Mouse (Mus musculus) thymus, adult 2 months (tissue): ENCODE results near the gene Cdk14.

Source experiments
- CTCF ChIP-seq: fragments of 200-500 bp; IDR thresholded peaks from 2 replicates; pipeline ENCODE4 v1.5.1; 2012; ENCODE audit warnings: mild to moderate bottlenecking, control low read depth, low read length, moderate library complexity, borderline replicate concordance; ENCODE audit not compliant: control insufficient read depth, poor library complexity, insufficient read depth; ENCODE audit errors: extremely low read depth
- POLR2A ChIP-seq: fragments of 200-500 bp; IDR thresholded peaks from 2 replicates; pipeline ENCODE4 v1.6.1; 2012; ENCODE audit warnings: mild to moderate bottlenecking, low read length, control low read depth, moderate library complexity; ENCODE audit not compliant: control insufficient read depth, poor library complexity, insufficient read depth; ENCODE audit errors: extremely low read depth

- TF ChIP-seq CTCF (no peak), POLR2A (no peak)
These were observed 488.5 kb downstream of the Cdk14 start for GRCm38 (mm10) chr5:4931539-4932143.
